Mouse (Mus musculus) neural tube, embryonic 14.5 days (tissue): ENCODE results near the gene Slit1. TPM values are rescaled to one million over a fixed set of nuclear protein-coding genes. Genes with fewer than 3 reads are reported as not detected.
A peak's percentile ranks its signal among the peaks of the same experiment; 100 is the strongest.

Experiments used
- ATAC-seq: fragments of 200-750 bp; cut with Nextera tagmentation; 2 replicates; pipeline ENCODE4 v1.8.0; 2017; ENCODE audit warnings: low read depth, mild to moderate bottlenecking, moderate TSS enrichment, moderate library complexity
- H3K27ac ChIP-seq: fragments of 300-500 bp; sonication (generic); 2 replicates; pipeline ENCODE4 v1.5.1; 2014; ENCODE audit warnings: low read depth, mild to moderate bottlenecking, control low read depth, low read length, moderate library complexity, mixed read lengths
- H3K27me3 ChIP-seq: fragments of 300-500 bp; sonication (generic); 2 replicates; pipeline ENCODE4 v1.6.1; 2014; ENCODE audit warnings: low read length; ENCODE audit not compliant: control insufficient read depth, insufficient read depth
- H3K36me3 ChIP-seq: fragments of 300-500 bp; sonication (generic); 2 replicates; pipeline ENCODE4 v1.6.1; 2014; ENCODE audit warnings: low read length, mixed read lengths; ENCODE audit not compliant: control insufficient read depth, insufficient read depth
- H3K4me1 ChIP-seq: fragments of 300-500 bp; sonication (generic); 2 replicates; pipeline ENCODE4 v1.6.1; 2014; ENCODE audit warnings: low read length; ENCODE audit not compliant: control insufficient read depth, insufficient read depth
- H3K4me2 ChIP-seq: fragments of 300-500 bp; sonication (generic); 2 replicates; pipeline ENCODE4 v1.6.1; 2014; ENCODE audit warnings: mild to moderate bottlenecking, low read depth, low read length, control low read depth
- H3K4me3 ChIP-seq: fragments of 300-500 bp; sonication (generic); 2 replicates; pipeline ENCODE4 v1.5.1; 2014; ENCODE audit warnings: low read depth, low read length, control low read depth, mixed read lengths
- H3K9ac ChIP-seq: fragments of 300-500 bp; sonication (generic); replicated peaks from 2 replicates; pipeline ENCODE4 v1.6.1; 2014; ENCODE audit warnings: low read depth, mild to moderate bottlenecking, control low read depth, low read length, mixed read lengths
- H3K9me3 ChIP-seq: fragments of 300-500 bp; sonication (generic); 2 replicates; pipeline ENCODE4 v1.6.1; 2016; ENCODE audit warnings: low read length; ENCODE audit not compliant: control insufficient read depth
- WGBS: fragments of 180-500 bp; shearing (Covaris S2); extraction: QIAGEN DNeasy Blood & Tissue Kit; methylation state at CpG from one replicate; pipeline ENCODE4 v1.1.7; 2014; 5-methylcytosine and 5-hydroxymethylcytosine counted together
- polyA plus RNA-seq: library from polyadenylated mRNA; unstranded; fragments of >200 nt; fragmentation: Nextera tagmentation; extraction: Ambion mirVana; gene quantifications from 2 replicates; pipeline ENCODE4 v1.2.1, GENCODE M21; 2014

The Slit1 gene
- polyA plus RNA-seq, 1 experiment from 2014 or later, result 53.5 TPM

DNA sequence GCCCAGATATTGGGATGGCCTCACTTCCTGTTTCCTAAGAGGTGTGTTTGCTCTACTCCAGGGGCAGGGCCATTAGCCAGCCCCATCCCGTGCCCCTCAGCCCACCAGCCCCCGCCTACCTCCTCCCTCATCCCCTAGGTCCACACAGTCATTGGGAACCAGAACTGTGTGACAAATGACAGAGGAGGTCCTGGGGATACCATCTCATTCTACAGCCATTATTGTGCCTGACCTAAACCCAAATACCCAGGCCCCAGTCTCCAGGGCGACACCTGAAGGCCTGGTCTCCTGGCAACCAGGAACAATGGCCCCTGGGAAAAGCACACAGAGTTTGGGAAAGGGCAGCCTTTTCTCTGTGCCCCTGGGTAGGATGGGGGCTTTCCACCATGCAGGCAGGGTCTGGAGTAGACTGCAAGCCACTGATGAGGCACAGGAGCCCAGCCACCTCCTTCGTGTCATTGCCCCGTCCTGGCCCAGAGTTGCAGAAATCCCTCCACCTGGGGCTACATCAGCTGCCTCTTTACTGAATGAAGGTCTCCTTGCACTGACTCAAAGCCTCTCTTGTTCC, 44.5 kb downstream of the Slit1 start:
- Histone ChIP-seq H3K4me3 (no peak overlapping the region), H3K27ac (0 out of 2 replicates have a peak overlapping the region, but pooled peaks have one; percentile 2), H3K4me2 (no peak overlapping the region), H3K4me1 (peaks cover 55% of the 10 kb centered on the region), H3K27me3 (no peaks in the 10 kb centered on the region), H3K36me3 (no peaks in the 10 kb centered on the region), H3K9ac (no peak overlapping the region), H3K9me3 (no peaks in the 10 kb centered on the region)
- 10% methylated on average over 5 of the region's 5 CpGs for WGBS
- peak; percentile 26; the same call in 1 of the 2 replicates for ATAC-seq

DNA sequence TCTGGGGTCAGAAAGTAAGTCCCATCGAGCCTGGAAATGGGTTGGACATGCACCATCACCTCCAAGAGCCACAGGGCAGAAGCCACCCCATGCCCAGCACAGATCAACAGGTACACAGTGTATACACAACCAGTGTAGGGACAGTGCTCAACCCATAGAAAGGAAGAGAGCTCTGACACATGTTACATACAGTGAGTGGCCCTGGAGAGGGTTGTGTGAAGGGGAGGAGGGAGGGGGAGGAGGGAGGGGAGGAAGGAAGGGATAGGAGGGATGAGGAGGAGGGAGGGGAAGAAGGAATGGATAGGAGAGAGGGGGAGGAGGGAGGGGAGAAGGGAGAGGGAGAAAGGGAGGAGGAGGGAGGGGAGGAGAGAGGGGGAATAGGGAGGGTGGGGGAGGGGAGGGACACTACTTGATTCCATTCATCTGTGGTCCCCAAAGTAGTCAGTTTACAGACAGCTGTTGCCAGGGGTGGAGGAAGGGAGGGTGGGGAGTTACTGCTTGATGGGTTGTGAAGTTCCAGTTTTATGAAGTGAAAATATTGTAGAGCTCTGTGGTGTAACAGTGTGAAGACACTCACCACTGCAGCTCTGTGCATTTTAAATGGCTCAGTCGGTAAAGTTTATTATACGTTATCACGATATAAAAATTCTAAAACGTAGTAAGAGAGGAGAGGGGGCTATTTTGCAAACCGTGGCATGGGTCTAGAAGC, 45.5 kb downstream of the Slit1 start:
- H3K4me2 ChIP-seq, result no peak overlapping the region
- H3K27ac ChIP-seq, result peak overlapping the region; percentile 57
- no peak overlapping the region for H3K9ac ChIP-seq
- peak; percentile 20; the same call in 1 of the 2 replicates for ATAC-seq
- H3K4me1 ChIP-seq, result peaks cover 65% of the 10 kb centered on the region
- no peaks in the 10 kb centered on the region for H3K27me3 ChIP-seq
- 56% methylated on average over 6 of the region's 6 CpGs for WGBS
- no peak overlapping the region for H3K4me3 ChIP-seq
- H3K9me3 ChIP-seq, result no peaks in the 10 kb centered on the region
- no peaks in the 10 kb centered on the region for H3K36me3 ChIP-seq

DNA sequence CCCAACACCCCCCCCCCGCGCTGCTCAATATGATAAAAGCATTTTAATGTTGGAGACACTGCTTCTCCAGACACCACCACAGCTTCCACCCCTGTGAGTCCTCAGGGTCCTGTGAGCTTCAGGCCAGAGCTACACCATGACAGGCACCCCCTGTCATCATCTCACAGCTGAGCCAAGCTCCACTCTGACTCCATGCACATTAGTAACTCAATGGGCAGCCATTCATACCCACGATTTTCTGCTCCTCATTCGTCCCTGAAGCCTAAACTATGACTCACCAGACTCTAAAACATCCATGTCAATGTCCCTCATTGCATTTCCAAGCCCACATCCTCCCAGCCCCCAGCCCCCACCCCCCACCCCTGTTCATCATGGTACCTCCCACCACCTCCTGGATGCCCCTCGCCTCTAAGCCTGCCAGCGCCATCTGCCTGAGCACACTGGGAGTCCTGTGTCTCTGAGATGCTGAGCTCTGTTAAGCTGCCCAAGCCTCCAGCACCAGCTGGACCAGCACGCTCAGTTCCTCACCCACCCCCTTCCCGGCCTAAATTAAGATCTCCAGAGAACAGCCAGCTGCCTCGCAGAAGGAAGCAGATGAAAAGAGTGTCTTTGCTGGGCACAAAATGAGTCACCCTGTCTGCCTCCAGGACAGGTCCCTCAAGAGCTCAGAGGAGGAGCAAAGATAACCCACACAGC, 46.2 kb downstream of the Slit1 start:
- no peaks in the 10 kb centered on the region for H3K36me3 ChIP-seq
- no peaks in the 10 kb centered on the region for H3K27me3 ChIP-seq
- peak overlapping the region; percentile 57 for H3K27ac ChIP-seq
- no peaks in the 10 kb centered on the region for H3K9me3 ChIP-seq
- no peak overlapping the region for H3K9ac ChIP-seq
- 25% methylated on average over 9 of the region's 9 CpGs for WGBS
- peak; percentile 56; the same call in 1 of the 2 replicates for ATAC-seq
- H3K4me2 ChIP-seq, result no peak overlapping the region
- H3K4me1 ChIP-seq, result peaks cover 66% of the 10 kb centered on the region
- no peak overlapping the region for H3K4me3 ChIP-seq

DNA sequence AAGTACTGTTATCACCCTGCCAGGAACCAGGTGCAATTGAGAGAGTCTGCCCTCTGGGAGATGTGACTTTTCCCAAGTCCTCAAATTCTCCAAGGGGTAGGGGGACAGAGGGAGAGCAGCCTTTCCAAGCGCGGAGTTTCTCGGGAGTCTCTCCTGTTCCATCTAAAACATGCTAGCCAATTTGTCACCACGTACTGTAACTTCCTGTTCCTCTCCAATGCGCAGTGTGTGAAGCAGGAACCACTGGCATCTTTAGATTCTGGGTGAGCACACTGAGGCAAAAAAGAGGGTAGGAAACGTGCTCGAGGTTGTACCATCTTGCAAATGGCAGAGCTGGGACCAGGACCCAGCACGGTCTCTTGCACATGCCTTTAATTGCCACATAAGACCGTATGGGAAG, 47.0 kb downstream of the Slit1 start:
- no peaks in the 10 kb centered on the region for H3K27me3 ChIP-seq
- 87% methylated on average over 9 of the region's 9 CpGs for WGBS
- no peaks in the 10 kb centered on the region for H3K9me3 ChIP-seq
- no peak overlapping the region for H3K4me2 ChIP-seq
- no peak for ATAC-seq
- no peaks in the 10 kb centered on the region for H3K36me3 ChIP-seq
- H3K4me3 ChIP-seq, result no peak overlapping the region
- peaks cover 66% of the 10 kb centered on the region for H3K4me1 ChIP-seq
- H3K9ac ChIP-seq, result no peak overlapping the region
- 0 out of 2 replicates have a peak overlapping the region, but pooled peaks have one; percentile 16 for H3K27ac ChIP-seq

DNA sequence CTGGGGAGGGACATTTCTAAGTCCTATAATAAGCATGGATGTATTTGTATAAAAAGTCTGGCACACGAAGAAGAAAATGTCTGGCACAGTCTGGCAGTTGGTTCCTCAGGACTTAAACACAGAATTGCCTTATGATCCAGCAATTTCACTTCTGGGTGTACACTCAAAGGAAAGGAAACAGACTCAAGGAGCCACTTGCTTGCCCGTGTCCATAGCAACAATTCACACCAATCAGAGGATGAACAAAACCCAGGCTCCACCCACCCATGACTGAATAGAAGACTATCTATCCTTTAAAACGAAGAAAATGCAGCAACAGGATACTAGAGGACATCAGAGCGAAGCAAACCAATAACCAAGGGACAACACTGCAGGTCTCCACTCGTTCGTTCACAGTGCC, 48.4 kb downstream of the Slit1 start:
- 51% methylated on average over 6 of the region's 6 CpGs for WGBS
- no peak for ATAC-seq
- Histone ChIP-seq H3K9me3 (no peaks in the 10 kb centered on the region), H3K4me3 (no peak overlapping the region), H3K27me3 (no peaks in the 10 kb centered on the region), H3K9ac (no peak overlapping the region), H3K4me2 (no peak overlapping the region), H3K4me1 (peaks cover 66% of the 10 kb centered on the region), H3K36me3 (no peaks in the 10 kb centered on the region), H3K27ac (peak overlapping the region; percentile 74)

DNA sequence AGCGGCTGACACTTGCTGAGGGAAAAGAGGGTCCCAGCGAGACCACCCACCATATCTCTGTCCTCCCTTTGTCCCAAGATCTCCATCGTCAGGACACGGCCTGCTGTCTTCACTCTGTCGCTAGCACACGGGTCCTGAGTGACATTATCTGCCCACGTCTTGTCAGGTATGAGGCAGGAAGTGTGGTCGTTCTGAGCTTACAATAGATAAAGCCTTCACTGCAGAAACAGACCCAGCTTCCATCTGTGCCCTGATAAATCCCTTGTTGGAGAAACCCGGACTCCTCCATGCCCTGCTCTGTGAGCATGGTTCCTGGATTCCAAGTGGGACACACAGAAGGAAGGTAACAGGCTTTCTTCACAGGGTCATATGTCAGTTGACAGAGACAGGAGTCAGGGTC, 48.9 kb downstream of the Slit1 start:
- no peaks in the 10 kb centered on the region for H3K9me3 ChIP-seq
- no peak overlapping the region for H3K9ac ChIP-seq
- peak overlapping the region; percentile 74 for H3K27ac ChIP-seq
- peaks cover 70% of the 10 kb centered on the region for H3K4me1 ChIP-seq
- no peaks in the 10 kb centered on the region for H3K36me3 ChIP-seq
- WGBS, result 60% methylated on average over 9 of the region's 9 CpGs
- H3K4me3 ChIP-seq, result no peak overlapping the region
- ATAC-seq, result no peak
- no peaks in the 10 kb centered on the region for H3K27me3 ChIP-seq
- no peak overlapping the region for H3K4me2 ChIP-seq

DNA sequence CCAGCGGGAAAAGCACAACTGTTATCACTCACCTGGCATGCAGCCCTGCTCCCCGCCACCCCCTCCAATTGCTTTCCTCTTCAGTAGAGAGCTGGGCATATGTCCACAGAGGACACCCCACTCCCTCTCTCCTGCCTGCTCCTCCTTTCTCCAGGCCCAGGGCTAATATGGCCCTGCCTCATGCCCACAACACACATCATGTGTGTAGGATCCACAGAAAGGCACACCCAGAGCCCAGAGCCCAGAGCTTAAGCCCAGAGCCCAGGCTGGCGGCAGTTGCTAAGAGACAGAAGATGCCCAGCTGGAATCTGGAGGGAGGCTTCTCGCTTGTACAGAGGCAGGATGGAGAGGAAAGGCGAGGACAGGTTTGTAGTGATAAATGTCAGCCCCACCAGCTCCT, 49.7 kb downstream of the Slit1 start:
- H3K36me3 ChIP-seq, result no peaks in the 10 kb centered on the region
- H3K4me1 ChIP-seq, result peaks cover 67% of the 10 kb centered on the region
- no peaks in the 10 kb centered on the region for H3K27me3 ChIP-seq
- no peak overlapping the region for H3K4me3 ChIP-seq
- H3K27ac ChIP-seq, result peak overlapping the region; percentile 74
- H3K9me3 ChIP-seq, result no peaks in the 10 kb centered on the region
- WGBS, result 12% methylated on average over 5 of the region's 5 CpGs
- no peak overlapping the region; the same call in 1 of the 2 replicates for H3K9ac ChIP-seq
- ATAC-seq, result peak; percentile 61
- H3K4me2 ChIP-seq, result no peak overlapping the region

DNA sequence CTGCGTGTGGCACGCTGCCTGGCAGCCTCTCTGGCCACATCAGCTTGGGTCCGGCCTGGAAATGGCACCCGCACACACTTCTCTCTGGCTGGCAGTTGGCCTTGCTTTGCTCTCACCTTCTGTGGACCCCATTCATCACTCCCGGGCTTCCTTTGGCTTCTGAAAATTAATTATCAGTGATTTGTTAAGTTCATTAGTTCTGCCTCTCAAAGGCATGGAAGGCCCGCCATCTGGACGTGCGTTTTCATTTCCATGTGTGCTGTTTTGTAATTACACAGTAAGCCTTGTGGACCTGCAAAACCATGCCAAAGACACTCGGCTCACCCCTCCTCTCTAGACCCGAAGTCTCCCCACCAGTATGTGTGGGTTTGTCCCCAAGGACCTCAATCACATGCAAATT, 53.4 kb downstream of the Slit1 start:
- no peak overlapping the region for H3K4me2 ChIP-seq
- H3K4me1 ChIP-seq, result peaks cover 60% of the 10 kb centered on the region
- peak; percentile 26; the same call in 1 of the 2 replicates for ATAC-seq
- peak overlapping the region; percentile 73 for H3K27ac ChIP-seq
- no peaks in the 10 kb centered on the region for H3K36me3 ChIP-seq
- no peak overlapping the region for H3K9ac ChIP-seq
- H3K9me3 ChIP-seq, result no peaks in the 10 kb centered on the region
- H3K4me3 ChIP-seq, result no peak overlapping the region
- 22% methylated on average over 10 of the region's 10 CpGs for WGBS
- H3K27me3 ChIP-seq, result no peaks in the 10 kb centered on the region

DNA sequence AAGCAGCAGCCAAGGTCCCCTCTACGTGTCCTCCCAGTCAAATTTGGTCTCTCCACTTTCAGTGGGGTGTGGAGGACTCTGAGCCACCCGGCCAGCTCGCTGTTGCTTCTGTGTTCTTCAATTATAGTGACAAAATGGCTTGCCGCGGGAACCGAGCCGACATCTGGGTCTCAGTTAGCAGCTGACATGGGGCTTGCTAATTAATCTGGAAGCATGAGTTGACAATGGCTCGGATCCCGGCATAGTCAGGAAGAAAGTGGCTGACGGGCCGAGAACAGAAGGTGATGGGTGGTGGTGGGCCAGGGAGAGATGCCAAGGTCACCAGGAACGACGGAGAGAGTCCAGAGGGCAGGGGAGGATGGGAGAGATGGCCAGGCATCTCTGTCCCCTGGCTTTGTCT, 55.2 kb downstream of the Slit1 start:
- no peak overlapping the region for H3K9ac ChIP-seq
- no peak overlapping the region for H3K4me3 ChIP-seq
- H3K4me2 ChIP-seq, result no peak overlapping the region
- 17% methylated on average over 13 of the region's 13 CpGs for WGBS
- peaks cover 47% of the 10 kb centered on the region for H3K4me1 ChIP-seq
- no peaks in the 10 kb centered on the region for H3K36me3 ChIP-seq
- peak overlapping the region; percentile 70 for H3K27ac ChIP-seq
- H3K9me3 ChIP-seq, result no peaks in the 10 kb centered on the region
- 0 out of 2 replicates have a peak, but pooled peaks have one; percentile 12 for ATAC-seq
- H3K27me3 ChIP-seq, result no peaks in the 10 kb centered on the region
